Mouse (Mus musculus): Measurements from ENCODE around the gene Snx8. TPM values are rescaled to one million over a fixed set of nuclear protein-coding genes. Genes with fewer than 3 reads are reported as not detected.

Gene Snx8
- polyA plus RNA-seq, 1 experiment = 8.7 TPM

DNA sequence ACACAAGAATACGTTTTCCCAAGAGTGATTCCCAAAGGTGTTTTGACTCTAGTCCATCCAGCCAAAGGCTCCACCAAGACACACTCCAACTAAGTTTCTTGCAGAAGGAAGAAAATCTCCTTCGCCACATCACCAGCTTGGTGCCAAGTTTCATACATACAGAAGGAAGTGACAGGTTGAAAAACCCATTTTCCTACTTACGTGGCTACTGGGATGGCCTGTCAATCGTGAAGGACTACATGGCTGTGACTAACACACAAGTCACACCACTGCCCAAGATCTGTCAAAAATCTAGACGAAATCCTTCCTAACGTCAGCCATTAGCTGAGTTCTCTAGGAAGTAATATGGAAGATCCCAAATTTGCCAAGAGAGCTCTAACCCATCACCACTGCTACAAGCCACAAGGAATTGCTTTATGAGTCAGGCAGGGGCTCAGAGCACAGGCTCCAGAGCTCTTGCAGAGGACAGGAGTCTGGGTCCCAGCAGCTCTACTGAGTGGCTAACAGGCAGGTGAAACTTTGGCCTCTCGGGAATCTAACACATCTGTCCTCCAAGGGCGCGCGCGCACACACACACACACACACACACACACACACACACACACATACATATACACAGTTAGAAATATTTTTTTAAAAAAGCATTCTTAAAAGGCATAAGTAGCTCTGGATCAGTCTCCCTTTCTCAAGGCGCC is 1.1 kb downstream of the Snx8 start:
- TF ChIP-seq CTCF (IDR thresholded peaks at IDR 0.05; ENCODE audit: extremely low read depth, insufficient read depth, low read length) (no peak), POLR2A (IDR thresholded peaks at IDR 0.05; ENCODE audit: extremely low read depth, insufficient read depth, low read length) (no peak)
- peaks cover 1% of the 10 kb centered on the region; the same call in 1 of the 2 replicates for H3K4me1 ChIP-seq (ENCODE audit: control insufficient read depth, insufficient read depth, low read length)
- H3K27ac ChIP-seq (ENCODE audit: insufficient read depth, low read length) = no peak overlapping the region
- H3K4me3 ChIP-seq (ENCODE audit: insufficient read depth, low read length) = peak overlapping the region; percentile 36; the same call in 1 of the 2 replicates

DNA sequence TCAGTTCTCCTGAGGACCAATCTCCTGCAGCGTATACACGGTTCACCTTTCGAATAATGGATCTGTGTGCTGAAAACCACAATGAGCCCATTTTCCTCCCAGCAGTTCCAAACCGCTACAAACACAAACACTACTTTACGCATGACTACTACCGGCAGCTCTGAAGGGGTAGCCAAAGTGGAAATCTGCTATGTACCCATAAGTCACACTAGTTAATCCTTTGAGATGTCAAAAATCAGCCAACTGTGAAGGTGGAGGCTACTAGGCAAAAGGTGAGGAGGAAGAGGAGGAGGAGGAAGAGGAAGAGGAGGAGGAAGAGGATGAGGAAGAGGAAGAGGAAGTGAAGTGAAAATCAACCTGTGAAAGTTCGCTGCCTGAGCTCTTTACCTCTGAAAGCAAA is 1.8 kb downstream of the Snx8 start:
- Histone ChIP-seq H3K4me3 (ENCODE audit: insufficient read depth, low read length) (no peak overlapping the region), H3K27ac (ENCODE audit: insufficient read depth, low read length) (no peak overlapping the region), H3K4me1 (ENCODE audit: control insufficient read depth, insufficient read depth, low read length) (peaks cover 1% of the 10 kb centered on the region; the same call in 1 of the 2 replicates)
- TF ChIP-seq POLR2A (IDR thresholded peaks at IDR 0.05; ENCODE audit: extremely low read depth, insufficient read depth, low read length) = no peak
- TF ChIP-seq CTCF (IDR thresholded peaks at IDR 0.05; ENCODE audit: extremely low read depth, insufficient read depth, low read length) = no peak

GRCm38 (mm10) chr5:140384462-140384861 is 4.6 kb downstream of the Snx8 start:
- H3K27ac ChIP-seq (ENCODE audit: insufficient read depth, low read length) = no peak overlapping the region
- H3K4me1 ChIP-seq (ENCODE audit: control insufficient read depth, insufficient read depth, low read length) = peaks cover 1% of the 10 kb centered on the region; the same call in 1 of the 2 replicates
- TF ChIP-seq CTCF (IDR thresholded peaks at IDR 0.05; ENCODE audit: extremely low read depth, insufficient read depth, low read length) (no peak), POLR2A (IDR thresholded peaks at IDR 0.05; ENCODE audit: extremely low read depth, insufficient read depth, low read length) (no peak)
- H3K4me3 ChIP-seq (ENCODE audit: insufficient read depth, low read length) = no peak overlapping the region

DNA sequence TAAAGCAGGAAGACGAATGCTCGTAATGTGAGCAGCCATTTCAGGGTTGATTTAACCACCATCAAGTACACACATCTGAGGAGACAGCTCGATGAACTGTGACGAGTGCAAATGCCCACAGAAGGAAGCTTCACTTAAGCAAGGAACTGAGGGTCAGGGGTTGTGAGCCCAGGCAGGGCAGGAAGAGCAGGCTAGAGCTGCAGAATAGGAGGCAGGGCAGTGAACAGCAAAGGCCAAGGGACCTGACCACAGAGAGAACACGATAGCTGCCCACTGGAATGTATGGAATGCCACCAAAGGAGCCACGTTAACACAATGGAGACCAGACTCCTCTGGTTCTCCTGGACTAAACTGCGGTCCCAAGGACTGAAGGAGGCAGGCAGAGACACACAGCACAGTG is 5.5 kb downstream of the Snx8 start:
- no peak overlapping the region for H3K4me3 ChIP-seq (ENCODE audit: insufficient read depth, low read length)
- H3K4me1 ChIP-seq (ENCODE audit: control insufficient read depth, insufficient read depth, low read length) = peaks cover 1% of the 10 kb centered on the region; the same call in 1 of the 2 replicates
- TF ChIP-seq CTCF (IDR thresholded peaks at IDR 0.05; ENCODE audit: extremely low read depth, insufficient read depth, low read length) (no peak), POLR2A (IDR thresholded peaks at IDR 0.05; ENCODE audit: extremely low read depth, insufficient read depth, low read length) (no peak)
- H3K27ac ChIP-seq (ENCODE audit: insufficient read depth, low read length) = no peak overlapping the region

DNA sequence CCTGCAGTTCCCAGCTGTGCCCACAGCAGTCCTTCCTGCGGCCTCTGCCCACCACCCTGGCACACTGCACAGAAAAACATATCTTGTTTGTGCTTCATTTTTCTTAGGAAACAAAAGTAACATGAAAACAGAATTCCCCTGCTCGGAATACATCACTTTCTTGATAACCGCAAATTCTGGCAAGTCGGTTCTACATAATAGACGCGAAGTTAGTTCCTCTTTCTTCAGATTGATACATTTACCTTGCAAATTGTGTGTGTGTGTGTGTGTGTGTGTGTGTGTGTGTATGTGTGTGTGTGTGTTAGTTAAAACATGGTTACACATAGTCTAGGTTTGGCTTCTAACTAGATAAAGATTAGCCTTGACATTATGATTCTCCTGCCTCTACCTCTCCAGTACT is 6.4 kb downstream of the Snx8 start:
- no peak overlapping the region for H3K27ac ChIP-seq (ENCODE audit: insufficient read depth, low read length)
- H3K4me3 ChIP-seq (ENCODE audit: insufficient read depth, low read length) = no peak overlapping the region
- TF ChIP-seq POLR2A (IDR thresholded peaks at IDR 0.05; ENCODE audit: extremely low read depth, insufficient read depth, low read length) (no peak), CTCF (IDR thresholded peaks at IDR 0.05; ENCODE audit: extremely low read depth, insufficient read depth, low read length) (no peak)
- H3K4me1 ChIP-seq (ENCODE audit: control insufficient read depth, insufficient read depth, low read length) = no peaks in the 10 kb centered on the region

DNA sequence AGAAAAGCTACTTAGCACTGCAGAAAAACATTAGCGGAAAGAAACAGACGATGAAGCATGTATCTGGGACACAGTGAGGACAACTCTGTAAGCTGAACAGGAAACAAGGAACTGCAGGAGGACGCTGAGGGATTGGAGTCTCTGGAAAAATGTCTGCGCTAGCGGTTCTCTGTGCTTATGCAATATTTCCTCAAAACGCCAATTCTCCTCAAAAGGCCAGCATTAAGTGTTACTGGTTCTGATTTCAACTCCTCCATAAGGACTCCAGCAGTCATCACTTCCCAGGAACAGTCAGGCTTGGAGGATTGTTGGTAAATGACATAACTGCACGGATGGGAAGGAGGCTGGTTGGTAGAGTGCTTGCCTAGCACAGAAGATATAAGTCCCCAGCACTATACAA is 7.9 kb downstream of the Snx8 start:
- Histone ChIP-seq H3K4me3 (ENCODE audit: insufficient read depth, low read length) (no peak overlapping the region), H3K4me1 (ENCODE audit: control insufficient read depth, insufficient read depth, low read length) (no peaks in the 10 kb centered on the region), H3K27ac (ENCODE audit: insufficient read depth, low read length) (no peak overlapping the region)
- no peak for TF ChIP-seq CTCF (IDR thresholded peaks at IDR 0.05; ENCODE audit: extremely low read depth, insufficient read depth, low read length)
- no peak for TF ChIP-seq POLR2A (IDR thresholded peaks at IDR 0.05; ENCODE audit: extremely low read depth, insufficient read depth, low read length)

GRCm38 (mm10) chr5:140379299-140379698 is 9.8 kb downstream of the Snx8 start:
- no peak overlapping the region for H3K4me3 ChIP-seq (ENCODE audit: insufficient read depth, low read length)
- H3K27ac ChIP-seq (ENCODE audit: insufficient read depth, low read length) = no peak overlapping the region
- no peak for TF ChIP-seq POLR2A (IDR thresholded peaks at IDR 0.05; ENCODE audit: extremely low read depth, insufficient read depth, low read length)
- no peak for TF ChIP-seq CTCF (IDR thresholded peaks at IDR 0.05; ENCODE audit: extremely low read depth, insufficient read depth, low read length)
- H3K4me1 ChIP-seq (ENCODE audit: control insufficient read depth, insufficient read depth, low read length) = peaks cover 1% of the 10 kb centered on the region

DNA sequence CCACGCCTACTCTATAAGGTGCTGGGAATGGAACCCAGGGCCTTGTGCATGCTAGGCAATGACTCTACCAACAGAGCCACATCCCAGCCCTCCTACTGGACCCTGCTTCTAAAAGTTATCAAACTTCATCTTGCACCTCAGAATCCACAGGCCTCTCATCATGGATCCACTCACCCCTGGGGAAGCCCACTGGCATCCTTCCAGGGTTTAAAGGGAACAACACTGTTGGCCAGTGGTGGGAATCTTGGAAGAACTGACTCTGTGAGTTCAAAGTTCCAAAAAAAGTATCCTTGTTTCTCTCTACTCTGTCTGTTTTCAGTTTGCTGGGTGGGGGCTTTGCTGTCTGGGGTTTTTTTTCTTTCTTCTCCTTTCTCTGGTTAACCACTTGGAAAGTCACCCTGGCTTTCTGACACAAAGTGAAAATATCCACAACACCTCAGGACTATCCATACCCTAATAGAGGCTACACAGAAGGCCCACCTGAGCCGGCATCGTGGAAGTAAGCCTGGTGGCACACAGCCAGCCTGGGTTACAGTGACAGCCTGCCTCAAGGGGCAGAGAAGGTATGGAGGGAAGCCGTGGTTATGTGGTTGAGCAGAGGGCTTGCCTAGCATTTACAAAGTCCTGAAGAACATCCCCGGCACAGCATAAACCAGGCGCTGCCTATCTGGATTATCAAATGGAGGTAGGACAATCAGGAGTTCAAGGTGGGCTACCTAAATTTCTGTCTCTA is 10.8 kb downstream of the Snx8 start:
- no peak overlapping the region for H3K27ac ChIP-seq (ENCODE audit: insufficient read depth, low read length)
- no peak for TF ChIP-seq CTCF (IDR thresholded peaks at IDR 0.05; ENCODE audit: extremely low read depth, insufficient read depth, low read length)
- no peak for TF ChIP-seq POLR2A (IDR thresholded peaks at IDR 0.05; ENCODE audit: extremely low read depth, insufficient read depth, low read length)
- H3K4me3 ChIP-seq (ENCODE audit: insufficient read depth, low read length) = no peak overlapping the region

GRCm38 (mm10) chr5:140375249-140375829 is 13.7 kb downstream of the Snx8 start:
- TF ChIP-seq CTCF (IDR thresholded peaks at IDR 0.05; ENCODE audit: extremely low read depth, insufficient read depth, low read length) (no peak), POLR2A (IDR thresholded peaks at IDR 0.05; ENCODE audit: extremely low read depth, insufficient read depth, low read length) (no peak)
- peaks cover 2% of the 10 kb centered on the region for H3K4me1 ChIP-seq (ENCODE audit: control insufficient read depth, insufficient read depth, low read length)
- H3K27ac ChIP-seq (ENCODE audit: insufficient read depth, low read length) = no peak overlapping the region
- no peak overlapping the region for H3K4me3 ChIP-seq (ENCODE audit: insufficient read depth, low read length)

More for the DNA sequence above, 10.8 kb downstream of the Snx8 start:
- peaks cover 2% of the 10 kb centered on the region for H3K4me1 ChIP-seq (ENCODE audit: control insufficient read depth, insufficient read depth, low read length)
